Mouse (Mus musculus) heart, postnatal 10 days (tissue): ENCODE measurements around the gene Abcc4. TPM values are rescaled to one million over a fixed set of nuclear protein-coding genes. Genes with fewer than 3 reads are reported as not detected.

Source experiments
- DNase-seq, 2 experiments: peaks; one replicate each; pipeline ENCODE4 v3.0.0; 2021
- intact Hi-C: fragments of 180-260 bp; cut with DNase I; formaldehyde crosslinking; loops from one replicate; pipeline ENCODE4 v1.15.1; 2025
- total RNA-seq, 2 experiments: library from RNA; stranded (reverse); gene quantifications; 2 replicates each; pipeline ENCODE4 v1.2.3; 2021

Abcc4 gene
- total RNA-seq, 2 experiments from 2014 or later, result 5.2 to 6.2 TPM

DNA sequence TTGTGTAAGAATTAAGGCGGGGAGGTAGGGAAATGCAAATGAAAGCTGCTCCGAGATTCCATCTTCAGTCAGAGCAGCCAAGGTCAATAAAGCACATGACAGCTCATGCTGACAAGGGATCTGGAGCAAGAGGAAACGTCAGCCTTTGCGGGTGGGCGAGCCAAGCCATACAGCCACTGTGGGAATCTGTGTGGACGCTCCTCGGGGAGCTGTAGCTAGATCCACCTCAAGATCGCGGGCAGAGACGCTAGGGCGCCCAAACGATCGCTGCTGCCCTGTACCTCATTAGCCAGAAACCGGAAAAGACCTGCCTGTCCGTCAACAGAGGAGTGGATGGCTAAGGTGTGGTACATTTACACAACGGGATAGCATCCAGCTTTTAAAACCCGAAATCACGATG lies 7.4 kb upstream of the Abcc4 start:
- intact Hi-C loops, result no loop called here
- DNase-seq, result peak in 1 of 2 experiments; percentile 26

DNA sequence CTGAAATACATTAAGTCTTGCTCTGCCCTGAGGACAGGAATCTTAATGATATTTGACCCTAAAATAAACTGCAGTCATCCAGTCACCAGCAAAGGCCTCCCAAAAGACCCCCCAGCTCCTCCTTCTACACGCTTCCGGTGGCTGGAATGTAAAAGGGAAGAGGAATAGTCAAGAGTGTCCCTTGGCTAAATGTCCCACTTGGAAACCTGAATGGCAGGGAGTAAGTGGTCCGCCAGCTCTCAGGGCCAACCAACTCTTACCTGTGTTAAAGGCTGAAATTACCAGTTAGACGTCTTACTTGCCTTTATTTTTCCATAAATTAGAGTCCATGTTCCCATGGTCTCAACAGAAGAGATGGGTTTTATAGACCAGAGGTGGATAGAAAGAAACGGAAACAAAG lies 6.9 kb upstream of the Abcc4 start:
- no peak for DNase-seq
- intact Hi-C loops, result no loop called here

- intact Hi-C loops, result no loop called here
These were observed 4.9 kb upstream of the Abcc4 start for GRCm38 (mm10) chr14:118710945-118711344.

DNA sequence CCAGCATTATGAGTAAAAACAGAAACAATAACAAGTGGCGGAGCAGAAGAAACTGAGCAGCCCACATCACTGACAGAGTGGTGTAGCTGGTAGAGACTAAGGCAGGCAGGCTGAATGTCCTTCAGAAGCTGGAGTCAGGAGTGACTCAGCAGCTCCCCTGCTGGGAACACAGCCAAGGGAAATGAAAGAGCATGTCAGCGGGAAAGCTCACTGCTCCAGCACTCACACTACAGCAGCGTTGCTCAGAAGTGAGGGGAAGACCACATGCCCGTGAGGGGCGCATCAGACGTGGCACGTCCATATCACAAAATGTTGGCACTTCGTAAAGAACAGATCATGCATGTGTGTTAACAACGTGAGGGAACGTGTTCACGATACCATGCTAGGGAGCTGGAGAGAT lies 3.7 kb upstream of the Abcc4 start:
- peak; percentile 94 for DNase-seq
- intact Hi-C loops, result loop anchor here (10.0 kb wide), 1 partner anchor 475 kb away; the partner anchor contains the start of gene Sox21

More at GRCm38 (mm10) chr14:118710945-118711344, 4.9 kb upstream of the Abcc4 start:
- no peak for DNase-seq

- intact Hi-C loops, result loop anchor here (10.0 kb wide), 1 partner anchor 473 kb away; the partner anchor contains the start of gene Sox21
These were observed 2.1 kb upstream of the Abcc4 start for GRCm38 (mm10) chr14:118708126-118708525.

DNA sequence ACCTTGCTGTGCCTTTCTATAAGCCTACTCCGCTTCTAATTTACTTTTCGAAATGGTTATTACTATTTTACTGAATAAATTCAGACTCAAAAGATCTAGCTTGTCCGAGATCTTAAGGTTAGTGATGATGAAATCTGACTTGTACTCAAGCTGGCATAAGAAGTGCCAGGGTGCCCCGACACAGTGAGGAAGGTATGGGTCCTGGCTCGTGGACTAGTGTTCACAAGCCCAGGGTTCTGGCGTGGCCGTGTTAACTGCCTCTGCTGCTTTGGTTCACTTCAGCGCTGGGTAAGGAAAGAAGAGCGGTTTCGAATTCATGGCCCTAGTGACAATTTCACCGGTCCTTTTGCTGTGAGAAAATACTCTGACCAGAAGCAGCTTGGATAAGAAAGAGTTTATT lies 943 bp upstream of the Abcc4 start:
- intact Hi-C loops, result loop anchor here (10.0 kb wide), 1 partner anchor 472 kb away; the partner anchor contains the start of gene Sox21

More at GRCm38 (mm10) chr14:118708126-118708525, 2.1 kb upstream of the Abcc4 start:
- no peak for DNase-seq

DNA sequence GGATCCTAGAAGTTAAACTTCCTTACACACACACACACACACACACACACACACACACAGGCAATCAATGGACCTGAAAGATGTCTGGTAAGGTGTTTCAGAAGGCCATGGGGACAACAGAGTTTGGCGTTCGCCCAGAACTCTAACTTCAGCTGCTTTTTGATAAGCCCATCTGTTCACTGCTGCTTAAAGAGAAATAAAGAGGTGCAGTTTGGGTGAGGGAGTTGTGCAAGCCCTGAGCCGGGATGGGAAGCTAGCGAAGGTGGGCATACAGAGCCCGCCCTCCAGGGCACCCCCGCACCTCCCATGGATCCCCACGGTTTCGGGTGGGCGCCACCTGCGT lies 583 bp downstream of the Abcc4 start:
- intact Hi-C loops, result loop anchor here (10.0 kb wide), 1 partner anchor 471 kb away; the partner anchor contains the start of gene Sox21
- DNase-seq, result no peak

More for the DNA sequence above, 943 bp upstream of the Abcc4 start:
- DNase-seq, result no peak

DNA sequence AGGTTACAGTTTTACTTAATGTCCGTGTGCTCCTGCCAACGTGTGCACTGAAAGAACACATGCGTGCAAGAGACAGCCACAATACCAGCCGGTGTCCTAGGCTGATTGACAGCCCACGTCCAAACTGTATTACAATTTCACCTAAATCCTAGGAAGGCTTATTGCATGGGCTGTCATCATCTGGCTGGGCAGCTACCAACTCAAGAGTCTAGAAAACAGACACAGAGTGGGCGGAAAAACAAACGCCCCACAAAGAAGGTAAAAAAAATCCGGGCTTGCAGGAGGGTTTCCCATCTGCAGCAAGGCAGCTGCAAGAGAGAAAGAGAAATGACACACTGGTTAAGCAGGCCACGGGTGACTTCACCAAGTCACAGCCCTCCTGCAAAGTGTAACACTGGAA lies 2.7 kb downstream of the Abcc4 start:
- intact Hi-C loops, result loop anchor here (2.0 to 10.0 kb wide), 3 partner anchors 87 to 469 kb away; partner anchors contain the start of gene Sox21

GRCm38 (mm10) chr14:118701991-118702608 lies 3.9 kb downstream of the Abcc4 start:
- intact Hi-C loops, result loop anchor here (1.0 to 10.0 kb wide), 4 partner anchors 66 to 467 kb away; partner anchors contain the start of gene Sox21
- DNase-seq, result peak; percentile 76 to 83

More for the DNA sequence above, 2.7 kb downstream of the Abcc4 start:
- DNase-seq, result no peak

GRCm38 (mm10) chr14:118700576-118700975 lies 5.4 kb downstream of the Abcc4 start:
- intact Hi-C loops, result loop anchor here (5.0 to 10.0 kb wide), 2 partner anchors 117 to 466 kb away; partner anchors contain the start of gene Sox21
- DNase-seq, result no peak

DNA sequence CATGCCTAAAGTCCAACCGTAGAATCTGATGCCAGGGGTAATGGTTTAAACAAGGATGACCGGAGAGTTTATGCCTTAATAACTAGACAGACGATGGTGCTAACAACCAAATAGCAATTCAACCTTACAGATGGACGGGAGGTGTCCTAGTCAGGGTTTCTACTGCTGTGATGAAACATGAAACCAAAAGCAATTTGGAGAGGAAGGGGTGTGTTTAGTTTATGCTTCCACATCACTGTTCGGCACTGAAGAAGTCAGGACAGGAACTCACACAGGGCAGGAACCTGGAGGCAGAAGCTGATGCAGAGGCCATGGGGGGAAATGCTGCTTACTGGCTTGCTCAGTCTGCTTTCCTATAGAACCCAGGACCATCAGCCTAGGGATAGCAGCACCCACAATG lies 6.1 kb downstream of the Abcc4 start:
- intact Hi-C loops, result loop anchor here (5.0 to 10.0 kb wide), 2 partner anchors 117 to 465 kb away; partner anchors contain the start of gene Sox21
- DNase-seq, result no peak

- intact Hi-C loops, result no loop called here
- no peak for DNase-seq
These were observed 6.5 kb downstream of the Abcc4 start for GRCm38 (mm10) chr14:118699508-118699907.

- intact Hi-C loops, result no loop called here
- DNase-seq, result no peak
These were observed 9.3 kb downstream of the Abcc4 start for GRCm38 (mm10) chr14:118696556-118697289.

- no peak for DNase-seq
- intact Hi-C loops, result no loop called here
These were observed 10.2 kb downstream of the Abcc4 start for GRCm38 (mm10) chr14:118695866-118696265.

- intact Hi-C loops, result no loop called here
- DNase-seq, result no peak
These were observed 11.7 kb downstream of the Abcc4 start for GRCm38 (mm10) chr14:118694321-118694720.

DNA sequence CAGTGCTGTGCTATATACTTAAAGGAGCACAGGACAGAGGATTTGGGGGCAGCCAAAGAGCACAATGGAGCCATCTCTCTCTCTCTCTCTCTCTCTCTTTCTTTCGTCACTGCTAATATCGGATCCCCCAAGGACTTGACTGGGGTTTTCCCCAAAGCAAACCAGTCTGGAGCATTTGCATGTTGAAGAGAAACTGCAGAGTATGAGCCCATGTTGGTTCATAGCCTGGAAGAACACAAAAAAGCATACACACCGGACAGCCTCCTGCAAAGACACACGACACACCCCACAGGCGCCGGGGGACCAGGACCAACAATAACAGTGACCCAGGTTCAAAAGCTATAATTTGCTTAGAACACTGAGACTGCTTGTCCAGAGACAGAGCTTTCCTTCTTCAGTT lies 14.1 kb downstream of the Abcc4 start:
- peak in 1 of 2 experiments; percentile 12 for DNase-seq
- intact Hi-C loops, result no loop called here

- peak in 1 of 2 experiments; percentile 7 for DNase-seq
These were observed 14.6 kb downstream of the Abcc4 start for GRCm38 (mm10) chr14:118691404-118691803.

GRCm38 (mm10) chr14:118690921-118691320 lies 15.1 kb downstream of the Abcc4 start:
- peak in 1 of 2 experiments; percentile 18 for DNase-seq
- intact Hi-C loops, result no loop called here

More at GRCm38 (mm10) chr14:118691404-118691803, 14.6 kb downstream of the Abcc4 start:
- intact Hi-C loops, result no loop called here

GRCm38 (mm10) chr14:118690336-118690735 lies 15.7 kb downstream of the Abcc4 start:
- peak in 1 of 2 experiments; percentile 25 for DNase-seq
- intact Hi-C loops, result no loop called here

DNA sequence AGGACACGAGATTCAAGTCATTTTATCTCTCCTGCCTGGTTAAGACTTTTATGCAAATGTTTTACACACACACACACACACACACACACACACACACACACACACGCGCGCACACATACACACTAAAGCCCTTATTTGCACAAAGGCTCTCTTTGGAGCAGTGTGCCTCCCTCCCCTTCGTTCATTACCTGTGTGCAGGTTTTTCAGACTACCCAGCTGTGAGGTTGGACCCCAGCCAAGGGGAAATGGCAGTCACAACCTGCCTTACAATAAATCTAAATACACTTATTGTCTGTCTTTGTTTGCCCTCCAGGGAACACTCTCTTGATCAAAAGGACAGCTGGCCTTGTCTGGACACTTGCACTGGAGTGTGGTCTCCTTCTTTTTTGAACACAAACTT lies 17.4 kb downstream of the Abcc4 start:
- intact Hi-C loops, result no loop called here
- DNase-seq, result no peak

DNA sequence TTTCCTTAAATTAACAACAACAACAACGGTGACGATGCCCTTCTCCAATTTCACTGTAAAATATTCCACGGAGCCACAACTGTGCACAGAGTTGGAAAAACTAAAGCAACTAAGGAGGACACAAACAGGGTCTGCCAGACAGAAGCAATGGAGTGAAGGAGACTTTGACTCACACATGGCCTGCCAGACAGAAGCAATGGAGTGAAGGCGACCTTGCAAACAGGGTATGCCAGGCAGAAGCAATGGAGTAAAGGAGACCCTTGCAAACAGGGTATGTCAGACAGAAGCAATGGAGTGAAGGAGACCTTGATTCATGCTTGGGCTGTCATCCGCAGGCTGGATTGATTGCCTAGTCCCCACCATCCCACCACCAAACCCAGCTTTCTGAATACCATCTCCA lies 19.2 kb downstream of the Abcc4 start:
- DNase-seq, result no peak
- intact Hi-C loops, result no loop called here
